Mouse (Mus musculus): ENCODE data around the gene Galk1. TPM values are rescaled to one million over a fixed set of nuclear protein-coding genes. Genes with fewer than 3 reads are reported as not detected.
A peak's percentile ranks its signal among the peaks of the same experiment; 100 is the strongest.
"Not testable (repeated sequence)": the region's sequence is repeated elsewhere in the genome, so short reads cannot be mapped to it uniquely, and the experiment has no call there.

The Galk1 gene
- polyA plus RNA-seq, 1 experiment = 238 TPM

GRCm38 (mm10) chr11:116023771-116024355, 11.3 kb upstream of the Galk1 start:
- Histone ChIP-seq H3K27me3 (replicated peaks) (no peaks in the 10 kb centered on the region), H3K4me1 (peaks cover 41% of the 10 kb centered on the region), H3K4me3 (replicated peaks) (peak overlapping the region; percentile 94), H3K36me3 (replicated peaks; ENCODE audit: low read length) (peaks cover 24% of the 10 kb centered on the region), H3K9me3 (no peaks in the 10 kb centered on the region)
- peak; percentile 19; the same call in 1 of the 2 replicates for TF ChIP-seq FLI1 (IDR thresholded peaks at IDR 0.05; ENCODE audit: low read length)
- no peak for TF ChIP-seq GATA1 (IDR thresholded peaks at IDR 0.05; ENCODE audit: borderline replicate concordance, low read length)

GRCm38 (mm10) chr11:116023074-116023770, 10.7 kb upstream of the Galk1 start:
- Histone ChIP-seq H3K4me1 (peaks cover 36% of the 10 kb centered on the region), H3K36me3 (replicated peaks; ENCODE audit: low read length) (peaks cover 24% of the 10 kb centered on the region), H3K4me3 (replicated peaks) (peak overlapping the region; percentile 94)
- H3K9me3 ChIP-seq; H3K27me3 ChIP-seq (replicated peaks): not testable (repeated sequence)

GRCm38 (mm10) chr11:116022256-116022780, 9.8 kb upstream of the Galk1 start:
- H3K36me3 ChIP-seq (replicated peaks; ENCODE audit: low read length) = peaks cover 24% of the 10 kb centered on the region
- TF ChIP-seq FLI1 (IDR thresholded peaks at IDR 0.05; ENCODE audit: low read length) (no peak), GATA1 (IDR thresholded peaks at IDR 0.05; ENCODE audit: borderline replicate concordance, low read length) (no peak)
- peaks cover 37% of the 10 kb centered on the region for H3K4me1 ChIP-seq
- no peaks in the 10 kb centered on the region for H3K9me3 ChIP-seq
- H3K4me3 ChIP-seq (replicated peaks) = peak overlapping the region; percentile 87
- no peaks in the 10 kb centered on the region for H3K27me3 ChIP-seq (replicated peaks)

GRCm38 (mm10) chr11:116021328-116022220, 9.1 kb upstream of the Galk1 start:
- Histone ChIP-seq H3K4me1 (peaks cover 36% of the 10 kb centered on the region), H3K27me3 (replicated peaks) (no peaks in the 10 kb centered on the region), H3K9me3 (no peaks in the 10 kb centered on the region), H3K4me3 (replicated peaks) (peak overlapping the region; percentile 87), H3K36me3 (replicated peaks; ENCODE audit: low read length) (peaks cover 24% of the 10 kb centered on the region)
- TF ChIP-seq FLI1 (IDR thresholded peaks at IDR 0.05; ENCODE audit: low read length) = no peak
- TF ChIP-seq GATA1 (IDR thresholded peaks at IDR 0.05; ENCODE audit: borderline replicate concordance, low read length) = no peak

- Histone ChIP-seq H3K9me3 (no peaks in the 10 kb centered on the region), H3K4me1 (peaks cover 33% of the 10 kb centered on the region), H3K36me3 (replicated peaks; ENCODE audit: low read length) (peaks cover 24% of the 10 kb centered on the region), H3K4me3 (replicated peaks) (no peak overlapping the region), H3K27me3 (replicated peaks) (no peaks in the 10 kb centered on the region)
- TF ChIP-seq FLI1 (IDR thresholded peaks at IDR 0.05; ENCODE audit: low read length) (no peak), GATA1 (IDR thresholded peaks at IDR 0.05; ENCODE audit: borderline replicate concordance, low read length) (no peak)
These were observed 8.0 kb upstream of the Galk1 start for GRCm38 (mm10) chr11:116020519-116020922.

GRCm38 (mm10) chr11:116019976-116020411, 7.5 kb upstream of the Galk1 start:
- TF ChIP-seq FLI1 (IDR thresholded peaks at IDR 0.05; ENCODE audit: low read length) (no peak), GATA1 (IDR thresholded peaks at IDR 0.05; ENCODE audit: borderline replicate concordance, low read length) (no peak)
- Histone ChIP-seq H3K9me3 (no peaks in the 10 kb centered on the region), H3K27me3 (replicated peaks) (no peaks in the 10 kb centered on the region), H3K36me3 (replicated peaks; ENCODE audit: low read length) (peaks cover 24% of the 10 kb centered on the region), H3K4me1 (peaks cover 31% of the 10 kb centered on the region), H3K4me3 (replicated peaks) (peak overlapping the region; percentile 77)

- no peaks in the 10 kb centered on the region for H3K9me3 ChIP-seq
- peaks cover 36% of the 10 kb centered on the region for H3K4me1 ChIP-seq
- no peaks in the 10 kb centered on the region for H3K27me3 ChIP-seq (replicated peaks)
- peaks cover 24% of the 10 kb centered on the region for H3K36me3 ChIP-seq (replicated peaks; ENCODE audit: low read length)
- no peak overlapping the region for H3K4me3 ChIP-seq (replicated peaks)
- TF ChIP-seq GATA1 (IDR thresholded peaks at IDR 0.05; ENCODE audit: borderline replicate concordance, low read length) = no peak
- TF ChIP-seq FLI1 (IDR thresholded peaks at IDR 0.05; ENCODE audit: low read length) = no peak
These were observed 6.9 kb upstream of the Galk1 start for GRCm38 (mm10) chr11:116019360-116019791.

GRCm38 (mm10) chr11:116018867-116019266, 6.3 kb upstream of the Galk1 start:
- peaks cover 40% of the 10 kb centered on the region for H3K4me1 ChIP-seq
- not testable (repeated sequence) for H3K27me3 ChIP-seq (replicated peaks); H3K9me3 ChIP-seq; H3K4me3 ChIP-seq (replicated peaks)
- peaks cover 24% of the 10 kb centered on the region for H3K36me3 ChIP-seq (replicated peaks; ENCODE audit: low read length)

GRCm38 (mm10) chr11:116018106-116018505, 5.6 kb upstream of the Galk1 start:
- no peak for TF ChIP-seq FLI1 (IDR thresholded peaks at IDR 0.05; ENCODE audit: low read length)
- no peak for TF ChIP-seq GATA1 (IDR thresholded peaks at IDR 0.05; ENCODE audit: borderline replicate concordance, low read length)
- Histone ChIP-seq H3K4me1 (peaks cover 44% of the 10 kb centered on the region), H3K27me3 (replicated peaks) (no peaks in the 10 kb centered on the region), H3K36me3 (replicated peaks; ENCODE audit: low read length) (peaks cover 19% of the 10 kb centered on the region), H3K9me3 (no peaks in the 10 kb centered on the region), H3K4me3 (replicated peaks) (peak overlapping the region; percentile 59)
